Mouse (Mus musculus) liver, postnatal 0 days (tissue): ENCODE results near the gene Gpr162.

ENCODE experiments used
- CTCF ChIP-seq: sonication (generic); IDR thresholded peaks from 2 replicates; pipeline ENCODE4 v1.5.1; 2016; ENCODE audit warnings: antibody characterized with exemption, low read depth
- EP300 ChIP-seq: IDR thresholded peaks from 2 replicates; pipeline ENCODE4 v1.6.1; 2016; ENCODE audit warnings: antibody characterized with exemption, low read depth, mild to moderate bottlenecking

DNA sequence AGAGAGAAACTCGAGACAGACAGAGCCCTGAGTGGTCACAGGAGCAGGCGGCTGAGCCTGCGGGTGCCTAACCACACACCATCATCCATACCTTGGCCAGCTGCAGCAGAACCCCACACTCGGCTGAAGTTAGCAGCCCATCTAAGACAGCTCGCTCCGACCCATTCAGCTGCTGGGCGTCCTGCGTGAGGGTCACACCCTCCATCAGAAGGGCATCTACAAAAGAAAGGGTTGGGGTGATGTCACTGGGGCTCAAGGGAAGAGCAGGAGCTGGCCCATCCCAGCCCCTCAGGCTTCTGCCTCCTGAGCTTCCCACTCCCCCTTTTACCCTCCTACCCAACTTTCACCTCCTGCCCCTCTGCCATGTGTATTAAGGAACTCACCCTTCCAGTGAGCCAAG, 13.2 kb downstream of the Gpr162 start:
- TF ChIP-seq EP300, result no peak
- no peak for TF ChIP-seq CTCF
